Mouse (Mus musculus): ENCODE data around the gene Fmnl2. TPM values are rescaled to one million over a fixed set of nuclear protein-coding genes. Genes with fewer than 3 reads are reported as not detected.

Fmnl2 gene
- total RNA-seq (2023) = 0.63 to 0.72 TPM (median 0.66 TPM) in 4 replicates

GRCm38 (mm10) chr2:52857611-52858528 lies at the start of gene Fmnl2:
Gene Fmnl2 (plus strand): TSS chr2:52857860.

Other genes starting within 250 kb of the Fmnl2 start
- gene Cacnb4, start 181.0 kb upstream of the Fmnl2 start, total RNA-seq (2023) = 0.89 to 3.1 TPM (median 1.2 TPM) in 4 replicates
- gene Stam2, start 115.6 kb upstream of the Fmnl2 start, total RNA-seq (2023) = 27.2 to 31.7 TPM (median 31.1 TPM) in 4 replicates